Mouse (Mus musculus): ENCODE data around the gene Ipcef1. TPM values are rescaled to one million over a fixed set of nuclear protein-coding genes. Genes with fewer than 3 reads are reported as not detected.
"Not testable (repeated sequence)": the region's sequence is repeated elsewhere in the genome, so short reads cannot be mapped to it uniquely, and the experiment has no call there.

The Ipcef1 gene
- total RNA-seq, 4 experiments from 2014 or later: 0.16 to 0.46 (median 0.33) TPM; not detected in 1

DNA sequence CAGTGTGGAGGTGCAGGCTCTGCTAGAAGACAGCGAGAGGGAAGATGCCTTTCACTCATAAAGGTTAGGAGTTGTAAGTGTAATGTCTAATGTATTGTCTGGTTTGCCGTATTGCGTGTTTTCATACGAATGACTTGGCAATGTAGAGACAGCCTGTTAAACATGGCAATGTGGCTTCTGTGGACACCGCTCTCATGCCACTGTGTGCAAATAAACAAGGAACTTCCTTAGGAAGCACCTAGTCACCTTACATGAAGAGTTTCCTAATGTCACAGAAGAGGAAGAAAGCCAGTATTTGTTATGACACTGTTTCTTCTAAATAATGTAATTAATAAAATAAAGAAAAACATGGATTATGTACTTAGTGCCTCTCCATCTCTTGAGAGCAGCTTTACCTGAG lies 15.1 kb downstream of the Ipcef1 start:
- no peak for DNase-seq (ENCODE audit: low spot score)

GRCm38 (mm10) chr10:7035547-7035946 lies 16.7 kb downstream of the Ipcef1 start:
- DNase-seq (ENCODE audit: low spot score): no peak

DNA sequence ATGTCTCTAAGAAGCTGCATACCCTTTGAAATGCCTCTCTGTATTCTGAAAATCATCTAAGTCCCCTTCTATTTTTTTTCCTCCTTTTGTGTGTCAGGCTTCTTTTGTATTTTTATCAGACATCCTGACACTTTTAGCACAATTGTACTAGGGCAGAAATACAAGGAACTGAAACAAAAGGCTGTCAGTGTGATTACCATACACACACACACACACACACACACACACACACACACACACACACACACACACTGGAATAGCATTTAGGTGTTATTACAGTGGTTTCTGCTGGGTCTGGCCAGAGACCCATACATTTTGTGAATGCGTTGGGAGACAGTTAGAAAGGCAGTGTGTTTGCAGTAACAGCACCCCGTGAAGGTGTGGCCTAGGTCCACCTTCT lies 18.8 kb downstream of the Ipcef1 start:
- no peak for DNase-seq (ENCODE audit: low spot score)

- no peak for DNase-seq (ENCODE audit: low spot score)
Observed at GRCm38 (mm10) chr10:7025028-7025427, 27.2 kb downstream of the Ipcef1 start.

- no peak for DNase-seq (ENCODE audit: low spot score)
Observed at GRCm38 (mm10) chr10:7020551-7020950, 31.7 kb downstream of the Ipcef1 start.

DNA sequence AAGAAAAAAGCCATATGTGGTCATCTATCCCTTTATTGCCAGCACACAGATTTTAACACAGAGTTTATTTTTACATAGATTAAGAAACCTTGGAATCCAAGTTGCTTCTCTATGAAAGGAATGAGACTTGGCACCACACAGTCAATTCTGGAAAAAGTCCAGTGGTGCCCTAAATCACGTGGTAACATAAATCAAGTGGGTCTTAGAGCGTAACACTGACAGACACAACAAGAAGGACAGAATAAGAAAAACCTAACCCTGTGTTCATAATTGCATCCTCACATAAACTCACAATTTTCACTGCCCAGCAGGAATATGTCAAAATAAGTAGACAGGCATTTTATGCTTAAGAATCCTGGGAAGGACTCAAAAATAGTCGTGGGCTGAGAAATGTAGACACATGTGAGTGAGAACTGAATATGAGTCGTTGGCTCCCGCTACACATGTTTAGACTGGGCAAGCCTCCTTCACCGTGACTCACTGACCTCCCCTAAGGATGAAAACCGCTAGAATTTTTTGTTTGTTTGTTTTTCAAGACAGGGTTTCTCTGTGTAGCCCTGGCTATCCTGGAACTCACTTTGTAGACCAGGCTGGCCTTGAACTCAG lies 32.4 kb downstream of the Ipcef1 start:
- DNase-seq (ENCODE audit: low spot score): no peak

- DNase-seq (ENCODE audit: low spot score): no peak
Observed at GRCm38 (mm10) chr10:7015199-7015598, 37.1 kb downstream of the Ipcef1 start.

GRCm38 (mm10) chr10:7010543-7010942 lies 41.7 kb downstream of the Ipcef1 start:
- DNase-seq (ENCODE audit: low spot score): no peak

- no peak for DNase-seq (ENCODE audit: low spot score)
Observed at GRCm38 (mm10) chr10:7004980-7005538, 47.2 kb downstream of the Ipcef1 start.

- not testable (repeated sequence) for DNase-seq (ENCODE audit: low spot score)
Observed at GRCm38 (mm10) chr10:7003898-7004297, 48.4 kb downstream of the Ipcef1 start.

DNA sequence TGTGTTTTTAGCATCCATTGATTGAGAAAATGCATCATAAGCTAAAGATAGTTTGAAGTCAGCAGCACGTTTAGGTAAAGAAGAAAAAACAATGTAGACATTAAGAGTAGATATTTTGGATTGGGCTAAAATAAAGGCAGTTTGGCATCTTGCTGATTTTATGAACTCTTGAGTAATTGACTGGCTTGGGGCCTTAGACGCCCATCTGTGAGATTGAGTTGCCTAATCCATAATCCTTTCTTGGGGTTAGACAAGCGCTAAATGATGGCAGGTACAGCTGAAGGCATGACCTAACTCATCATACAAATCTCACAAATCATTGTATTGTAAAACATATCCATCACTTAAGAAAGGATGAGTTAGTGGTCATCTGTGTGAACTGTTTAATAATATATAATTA lies 52.9 kb downstream of the Ipcef1 start:
- DNase-seq (ENCODE audit: low spot score): no peak

GRCm38 (mm10) chr10:6998576-6999250 lies 53.6 kb downstream of the Ipcef1 start:
- no peak for DNase-seq (ENCODE audit: low spot score)

DNA sequence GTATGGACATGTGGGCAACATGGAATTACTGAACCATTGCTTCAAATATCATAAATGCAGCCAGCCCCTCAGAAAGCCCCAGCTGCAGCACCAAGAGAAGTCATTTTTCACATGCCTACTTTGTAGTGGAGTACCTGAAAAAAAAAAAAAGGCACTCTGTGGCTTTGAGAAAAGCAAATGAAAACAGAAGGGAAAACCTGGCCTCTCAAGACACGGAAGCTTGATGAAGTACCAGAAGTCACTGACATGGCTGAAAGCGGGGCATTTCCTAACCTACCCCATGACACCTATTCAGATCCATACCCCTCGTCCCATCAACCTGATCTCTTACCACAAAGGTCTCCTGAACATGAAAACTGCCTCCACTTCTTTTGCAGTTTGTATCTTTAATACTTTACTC lies 55.4 kb downstream of the Ipcef1 start:
- DNase-seq (ENCODE audit: low spot score): no peak

- no peak for DNase-seq (ENCODE audit: low spot score)
Observed at GRCm38 (mm10) chr10:6988555-6988954, 63.7 kb downstream of the Ipcef1 start.

DNA sequence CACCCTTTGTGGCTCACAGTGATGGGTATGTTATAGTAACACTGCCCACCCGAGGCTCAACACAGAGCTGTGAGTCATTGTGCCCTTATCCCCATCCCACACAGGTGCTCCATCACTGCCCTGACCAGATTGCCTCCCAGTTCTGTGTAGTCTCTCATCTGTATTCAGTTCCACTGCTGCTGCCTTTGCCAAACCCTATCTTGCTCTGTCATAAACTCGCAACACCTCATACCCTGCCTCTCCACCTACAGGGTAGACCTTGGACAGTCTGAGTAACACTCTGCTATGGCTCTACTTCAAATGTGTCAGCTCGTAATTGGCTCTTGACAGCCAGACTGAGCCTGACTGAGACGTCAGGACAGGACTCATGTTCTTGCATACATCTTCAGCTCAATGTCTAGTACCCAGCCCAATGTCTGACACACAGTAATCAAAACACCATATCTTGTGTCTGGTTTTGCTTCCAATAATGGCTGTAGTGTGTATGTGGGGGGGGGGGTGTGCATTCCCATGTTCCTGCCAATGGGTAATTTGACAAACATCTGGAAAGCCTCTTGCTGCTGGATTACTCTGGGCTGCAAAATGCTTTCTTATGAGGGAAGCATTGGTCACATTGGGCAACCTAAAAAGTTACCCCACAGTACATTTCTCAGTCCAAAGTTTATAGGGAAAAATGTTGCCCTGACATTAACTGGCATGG lies 64.7 kb downstream of the Ipcef1 start:
- no peak for DNase-seq (ENCODE audit: low spot score)

DNA sequence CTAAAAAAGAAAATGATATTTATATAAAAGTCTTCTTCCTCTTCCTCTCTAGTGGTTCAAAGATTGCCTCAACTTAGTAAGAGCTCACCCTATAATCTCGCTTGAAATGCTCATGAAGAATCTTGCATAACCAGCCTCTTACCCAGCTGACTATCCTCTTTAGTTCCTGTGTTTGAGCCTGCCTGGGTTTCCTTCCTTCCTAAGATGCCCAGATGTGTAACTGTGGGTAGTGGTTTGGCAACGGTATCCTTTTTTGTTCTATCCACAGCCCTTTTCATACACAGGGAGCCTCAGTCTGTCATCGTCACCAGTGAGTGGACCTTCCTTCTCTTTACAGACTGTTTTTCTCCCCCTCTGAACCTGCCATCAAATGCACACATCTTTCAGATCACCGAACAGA lies 66.0 kb downstream of the Ipcef1 start:
- DNase-seq (ENCODE audit: low spot score): no peak

DNA sequence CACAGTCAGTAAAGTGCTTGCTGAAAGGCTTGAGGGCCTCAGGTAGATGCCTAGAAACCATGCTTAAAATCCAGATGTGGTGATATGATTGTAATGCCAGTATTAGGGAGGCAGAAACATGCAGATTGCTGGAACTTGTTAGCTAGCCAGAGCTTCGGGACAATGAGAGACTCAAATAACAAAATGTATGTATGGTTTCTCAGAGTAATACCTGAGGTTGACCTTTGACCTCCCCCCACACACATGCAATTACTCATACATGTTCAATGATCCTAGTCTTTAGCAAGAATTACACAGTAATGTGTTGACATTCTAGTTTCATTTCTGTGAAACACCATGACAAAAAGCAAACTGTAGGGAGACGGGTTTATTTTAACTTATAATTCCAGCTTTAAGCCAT lies 68.8 kb downstream of the Ipcef1 start:
- DNase-seq (ENCODE audit: low spot score): no peak

GRCm38 (mm10) chr10:6982751-6983151 lies 69.5 kb downstream of the Ipcef1 start:
- no peak for DNase-seq (ENCODE audit: low spot score)

DNA sequence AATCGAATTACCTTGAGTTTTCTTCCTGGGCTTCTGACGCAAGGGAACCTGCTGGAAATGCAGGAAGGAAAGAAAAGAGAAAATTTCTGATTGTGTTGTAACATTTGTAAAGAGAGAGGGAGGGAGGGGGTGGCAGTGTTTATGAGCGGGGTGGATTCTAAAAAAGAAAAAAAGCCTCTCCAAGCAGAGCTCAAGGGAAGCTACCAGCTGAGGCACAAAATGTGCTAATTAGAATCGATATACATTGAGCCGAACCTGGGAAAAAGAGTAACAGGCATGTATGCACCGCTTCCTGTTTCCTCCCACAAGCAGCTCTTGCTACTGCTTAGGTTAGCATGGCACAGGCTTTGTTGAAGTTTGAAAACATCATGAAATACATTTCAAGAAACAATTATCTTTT lies 72.0 kb downstream of the Ipcef1 start:
- no peak for DNase-seq (ENCODE audit: low spot score)

GRCm38 (mm10) chr10:6979789-6980188 lies 72.5 kb downstream of the Ipcef1 start:
- DNase-seq (ENCODE audit: low spot score): no peak

DNA sequence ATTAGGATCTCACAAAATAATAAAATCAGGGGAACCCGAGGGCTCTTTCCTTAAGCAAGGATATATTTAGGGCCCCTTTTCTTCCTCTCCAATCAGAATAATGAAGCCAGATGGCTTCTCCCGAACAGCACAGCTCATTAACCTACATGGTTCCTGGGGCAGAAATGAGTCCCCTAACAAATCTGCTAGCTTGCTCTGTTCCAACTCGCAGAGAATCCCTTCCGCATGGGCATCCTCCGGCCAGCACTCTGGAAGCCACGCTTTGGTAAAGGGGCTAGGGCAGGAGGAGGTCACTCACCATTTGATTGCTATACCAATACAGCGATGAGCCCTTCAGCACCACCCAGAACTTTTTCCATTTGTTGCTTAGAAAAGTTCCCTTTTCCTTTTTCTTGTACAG lies 73.1 kb downstream of the Ipcef1 start:
- DNase-seq (ENCODE audit: low spot score): no peak

- DNase-seq (ENCODE audit: low spot score): no peak
Observed at GRCm38 (mm10) chr10:6978733-6979132, 73.5 kb downstream of the Ipcef1 start.

GRCm38 (mm10) chr10:6977843-6978242 lies 74.4 kb downstream of the Ipcef1 start:
- no peak for DNase-seq (ENCODE audit: low spot score)
